Mouse (Mus musculus): ENCODE data around the gene Lrig2. TPM values are rescaled to one million over a fixed set of nuclear protein-coding genes. Genes with fewer than 3 reads are reported as not detected.

Gene Lrig2
- polyA plus RNA-seq, 1 experiment from 2014 or later: 23.1 TPM

DNA sequence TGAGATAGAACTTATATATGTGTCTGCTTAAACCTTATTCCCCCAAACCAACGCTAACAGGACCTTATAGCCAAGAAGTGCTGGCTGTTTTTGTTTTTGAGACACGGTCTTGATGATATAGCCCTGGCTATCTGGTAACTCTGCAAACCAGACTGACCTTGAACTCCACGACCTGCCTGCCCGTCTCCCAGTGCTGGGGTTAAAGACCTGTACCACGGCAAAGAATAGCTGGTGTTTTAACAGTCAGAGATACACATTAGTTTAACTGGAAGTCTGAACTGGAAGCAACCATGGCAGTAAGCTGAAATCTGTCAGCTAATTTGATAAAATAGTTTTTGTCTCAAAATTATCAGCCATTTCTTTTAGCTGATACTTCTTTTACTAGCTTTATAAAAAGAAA is 94.9 kb downstream of the Lrig2 start:
- WGBS: 83% methylated on average over 5 of the region's 5 CpGs
- no peak for ATAC-seq
- Histone ChIP-seq H3K9ac (no peak overlapping the region), H3K9me3 (replicated peaks) (no peaks in the 10 kb centered on the region), H3K27me3 (no peaks in the 10 kb centered on the region), H3K27ac (no peak overlapping the region), H3K4me3 (no peak overlapping the region), H3K36me3 (ENCODE audit: poor library complexity, severe bottlenecking) (no peaks in the 10 kb centered on the region), H3K4me2 (no peak overlapping the region), H3K4me1 (no peaks in the 10 kb centered on the region)

DNA sequence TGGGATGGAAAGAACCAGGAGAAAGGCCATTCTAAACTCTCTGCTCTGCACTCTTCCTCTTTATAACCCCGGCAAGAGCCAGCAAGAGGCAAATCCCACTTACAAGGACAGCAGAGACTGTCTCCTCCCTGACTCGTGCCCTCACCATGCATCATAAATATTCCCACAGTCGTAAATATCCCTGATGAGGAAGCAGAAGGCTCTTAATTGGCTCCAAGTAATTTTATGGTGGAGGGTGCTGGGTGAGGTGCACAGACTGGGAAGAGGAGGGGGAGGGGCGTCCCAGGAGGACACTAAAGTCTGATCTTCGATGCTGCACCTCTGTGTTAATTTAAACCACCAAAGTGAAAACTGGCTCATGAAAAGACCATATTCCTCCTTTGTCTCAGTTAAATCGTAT is 99.2 kb downstream of the Lrig2 start:
- no peaks in the 10 kb centered on the region for H3K36me3 ChIP-seq (ENCODE audit: poor library complexity, severe bottlenecking)
- H3K27ac ChIP-seq: no peak overlapping the region
- 83% methylated on average over 6 of the region's 6 CpGs for WGBS
- no peak overlapping the region for H3K9ac ChIP-seq
- no peak for ATAC-seq
- H3K9me3 ChIP-seq (replicated peaks): no peaks in the 10 kb centered on the region
- H3K4me2 ChIP-seq: no peak overlapping the region
- H3K4me1 ChIP-seq: no peaks in the 10 kb centered on the region
- no peaks in the 10 kb centered on the region for H3K27me3 ChIP-seq
- H3K4me3 ChIP-seq: no peak overlapping the region

GRCm38 (mm10) chr3:104407506-104407905 is 104.2 kb downstream of the Lrig2 start:
- WGBS: 84% methylated on average over 7 of the region's 7 CpGs
- no peaks in the 10 kb centered on the region for H3K4me1 ChIP-seq
- no peak for ATAC-seq

DNA sequence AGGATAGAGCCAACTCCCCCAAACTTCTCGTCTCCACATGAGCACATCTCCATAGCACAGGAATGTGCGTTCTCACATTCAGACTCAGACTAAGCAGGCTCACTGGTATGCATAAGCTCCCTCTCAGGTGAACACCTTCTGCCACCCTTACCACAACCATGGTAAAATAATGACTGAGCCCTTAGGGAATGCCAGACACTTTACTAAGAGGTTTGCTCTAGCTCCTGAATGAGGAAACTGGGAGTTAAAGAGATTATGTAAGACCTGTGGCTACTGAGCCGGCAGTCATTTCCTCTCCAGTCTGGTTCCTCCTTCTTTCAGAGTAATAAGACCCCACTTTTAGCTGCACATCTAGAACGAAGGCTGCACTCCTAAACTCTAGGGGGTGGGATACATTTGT is 108.1 kb downstream of the Lrig2 start:
- no peak for ATAC-seq
- Histone ChIP-seq H3K27ac (no peak overlapping the region), H3K9ac (no peak overlapping the region), H3K27me3 (no peaks in the 10 kb centered on the region), H3K36me3 (ENCODE audit: poor library complexity, severe bottlenecking) (no peaks in the 10 kb centered on the region), H3K4me1 (no peaks in the 10 kb centered on the region), H3K9me3 (replicated peaks) (no peaks in the 10 kb centered on the region), H3K4me3 (no peak overlapping the region), H3K4me2 (no peak overlapping the region)
- WGBS: 79% methylated on average over 4 of the region's 4 CpGs

More at GRCm38 (mm10) chr3:104407506-104407905, 104.2 kb downstream of the Lrig2 start:
- Histone ChIP-seq H3K4me3 (no peak overlapping the region), H3K9ac (no peak overlapping the region), H3K4me2 (no peak overlapping the region), H3K9me3 (replicated peaks) (no peaks in the 10 kb centered on the region), H3K27ac (no peak overlapping the region), H3K36me3 (ENCODE audit: poor library complexity, severe bottlenecking) (no peaks in the 10 kb centered on the region), H3K27me3 (no peaks in the 10 kb centered on the region)

DNA sequence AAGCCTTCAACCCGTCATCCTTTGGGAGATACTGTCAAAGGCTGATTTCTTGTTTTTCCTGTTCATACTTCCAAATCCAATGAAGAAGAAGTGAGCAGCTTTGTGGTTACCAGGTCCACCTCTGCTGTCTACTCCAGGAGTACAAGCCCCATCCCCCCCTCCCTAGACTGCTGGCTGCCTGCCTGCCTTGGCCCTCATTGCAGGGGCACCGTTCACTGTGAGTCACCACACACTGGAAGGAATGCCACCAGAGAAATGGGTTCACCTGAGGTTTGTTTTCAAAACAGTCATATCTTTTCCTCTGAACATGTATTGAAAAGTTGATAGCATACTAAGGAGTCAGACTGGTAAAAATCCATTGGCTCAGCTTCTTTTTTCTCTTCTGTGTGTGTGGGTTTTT is 110.5 kb downstream of the Lrig2 start:
- no peak overlapping the region for H3K4me3 ChIP-seq
- no peak overlapping the region for H3K9ac ChIP-seq
- H3K27ac ChIP-seq: no peak overlapping the region
- no peak overlapping the region for H3K4me2 ChIP-seq
- H3K27me3 ChIP-seq: no peaks in the 10 kb centered on the region
- H3K4me1 ChIP-seq: peaks cover 6% of the 10 kb centered on the region; the same call in 1 of the 2 replicates
- no peaks in the 10 kb centered on the region for H3K36me3 ChIP-seq (ENCODE audit: poor library complexity, severe bottlenecking)
- ATAC-seq: no peak
- 67% methylated on average over 2 of the region's 2 CpGs for WGBS
- H3K9me3 ChIP-seq (replicated peaks): no peaks in the 10 kb centered on the region

- 89% methylated on average over 5 of the region's 5 CpGs for WGBS
- Histone ChIP-seq H3K9ac (no peak overlapping the region), H3K36me3 (ENCODE audit: poor library complexity, severe bottlenecking) (no peaks in the 10 kb centered on the region), H3K9me3 (replicated peaks) (no peaks in the 10 kb centered on the region), H3K27ac (no peak overlapping the region), H3K4me3 (no peak overlapping the region), H3K4me1 (peaks cover 9% of the 10 kb centered on the region; the same call in 1 of the 2 replicates), H3K27me3 (no peaks in the 10 kb centered on the region), H3K4me2 (no peak overlapping the region)
- no peak for ATAC-seq
Measured at GRCm38 (mm10) chr3:104400126-104400525, 111.6 kb downstream of the Lrig2 start.

DNA sequence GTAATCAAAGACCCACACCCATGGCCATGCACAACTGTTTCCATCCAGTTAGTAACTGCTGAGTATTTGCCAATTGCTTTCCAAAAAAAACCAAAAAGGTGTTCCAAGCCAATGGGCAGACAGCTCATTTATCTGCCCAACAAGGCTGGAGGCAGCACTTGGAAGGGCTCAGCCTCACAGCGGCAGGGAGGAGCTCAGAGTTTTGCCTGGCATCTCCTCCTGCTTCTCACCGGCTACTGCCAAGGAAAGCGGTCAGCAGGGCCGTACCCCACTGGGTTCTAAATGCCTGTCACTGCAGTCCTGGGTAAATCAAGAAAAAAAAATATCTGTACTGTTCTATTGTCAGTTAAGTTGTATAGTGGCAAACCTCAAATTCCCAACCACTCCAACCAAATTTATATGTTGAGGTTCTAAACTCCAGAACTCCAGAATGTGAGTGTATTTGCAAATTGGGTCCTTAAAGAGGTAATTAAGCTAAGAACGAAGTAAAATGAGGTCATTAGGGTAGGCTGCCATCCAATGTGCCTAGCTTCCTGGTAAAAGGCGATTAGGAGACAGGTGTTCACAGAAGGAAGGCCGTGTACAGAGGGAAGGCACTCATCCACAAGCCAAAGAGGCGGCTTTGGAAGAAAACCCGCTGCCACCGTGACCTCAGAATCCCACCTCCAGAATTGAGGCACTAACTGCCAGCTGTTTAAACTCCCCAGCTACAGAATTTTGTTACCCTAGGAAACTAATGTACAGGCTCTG is 112.2 kb downstream of the Lrig2 start:
- no peak for ATAC-seq
- WGBS: 67% methylated on average over 10 of the region's 10 CpGs
- no peaks in the 10 kb centered on the region for H3K9me3 ChIP-seq (replicated peaks)

DNA sequence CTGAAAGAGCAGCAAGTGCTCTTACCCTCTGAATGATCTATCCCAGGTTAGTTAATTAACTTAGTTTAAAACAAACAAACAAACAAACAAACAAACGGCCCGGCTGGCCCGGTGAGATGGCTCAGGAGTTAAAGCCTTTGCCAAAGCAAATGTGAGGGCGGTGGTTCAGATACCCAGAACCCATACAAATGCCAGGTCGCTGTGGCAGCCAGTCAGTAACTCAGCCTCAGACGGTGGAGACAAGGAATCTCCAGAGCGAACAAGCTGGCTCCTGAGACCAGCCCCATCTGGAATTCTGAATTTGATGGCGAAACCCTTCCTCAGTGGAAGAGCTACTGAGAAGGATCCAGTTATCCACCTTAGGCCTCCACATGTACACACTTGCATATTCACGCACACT is 114.4 kb downstream of the Lrig2 start:
- ATAC-seq: no peak
- 87% methylated on average over 9 of the region's 9 CpGs for WGBS

More for the DNA sequence above, 112.2 kb downstream of the Lrig2 start:
- peaks cover 9% of the 10 kb centered on the region; the same call in 1 of the 2 replicates for H3K4me1 ChIP-seq
- no peak overlapping the region for H3K4me2 ChIP-seq
- H3K4me3 ChIP-seq: no peak overlapping the region
- no peak overlapping the region for H3K9ac ChIP-seq
- no peaks in the 10 kb centered on the region for H3K36me3 ChIP-seq (ENCODE audit: poor library complexity, severe bottlenecking)
- no peaks in the 10 kb centered on the region for H3K27me3 ChIP-seq
- H3K27ac ChIP-seq: no peak overlapping the region

DNA sequence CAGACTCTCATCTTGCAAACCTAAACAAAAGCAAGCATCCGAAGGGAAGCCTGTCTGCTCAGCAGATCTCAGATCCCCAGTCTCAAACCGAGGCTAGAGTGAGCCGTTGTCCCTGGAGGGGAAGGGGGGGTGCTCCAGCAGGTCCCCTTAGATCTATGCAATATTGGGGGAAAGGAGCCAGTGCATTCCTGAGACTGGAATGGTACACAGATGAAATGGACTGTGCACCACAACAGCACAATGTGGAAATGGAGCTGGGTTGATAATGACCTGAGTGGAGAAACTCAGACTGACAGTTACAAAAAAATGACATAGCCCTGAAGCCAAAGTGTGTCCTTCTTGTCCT is 115.0 kb downstream of the Lrig2 start:
- peaks cover 9% of the 10 kb centered on the region; the same call in 1 of the 2 replicates for H3K4me1 ChIP-seq
- ATAC-seq: peak; percentile 57; the same call in 1 of the 2 replicates
- no peak overlapping the region for H3K9ac ChIP-seq
- no peak overlapping the region for H3K4me3 ChIP-seq
- H3K27me3 ChIP-seq: no peaks in the 10 kb centered on the region
- H3K27ac ChIP-seq: 0 out of 2 replicates have a peak overlapping the region, but pooled peaks have one; percentile 31
- no peaks in the 10 kb centered on the region for H3K9me3 ChIP-seq (replicated peaks)
- WGBS: 22% methylated on average over 3 of the region's 3 CpGs
- H3K4me2 ChIP-seq: no peak overlapping the region
- no peaks in the 10 kb centered on the region for H3K36me3 ChIP-seq (ENCODE audit: poor library complexity, severe bottlenecking)

More for the DNA sequence above, 114.4 kb downstream of the Lrig2 start:
- Histone ChIP-seq H3K36me3 (ENCODE audit: poor library complexity, severe bottlenecking) (no peaks in the 10 kb centered on the region), H3K4me1 (peaks cover 9% of the 10 kb centered on the region; the same call in 1 of the 2 replicates), H3K4me3 (no peak overlapping the region), H3K27me3 (no peaks in the 10 kb centered on the region), H3K27ac (no peak overlapping the region), H3K4me2 (no peak overlapping the region), H3K9ac (no peak overlapping the region), H3K9me3 (replicated peaks) (no peaks in the 10 kb centered on the region)

DNA sequence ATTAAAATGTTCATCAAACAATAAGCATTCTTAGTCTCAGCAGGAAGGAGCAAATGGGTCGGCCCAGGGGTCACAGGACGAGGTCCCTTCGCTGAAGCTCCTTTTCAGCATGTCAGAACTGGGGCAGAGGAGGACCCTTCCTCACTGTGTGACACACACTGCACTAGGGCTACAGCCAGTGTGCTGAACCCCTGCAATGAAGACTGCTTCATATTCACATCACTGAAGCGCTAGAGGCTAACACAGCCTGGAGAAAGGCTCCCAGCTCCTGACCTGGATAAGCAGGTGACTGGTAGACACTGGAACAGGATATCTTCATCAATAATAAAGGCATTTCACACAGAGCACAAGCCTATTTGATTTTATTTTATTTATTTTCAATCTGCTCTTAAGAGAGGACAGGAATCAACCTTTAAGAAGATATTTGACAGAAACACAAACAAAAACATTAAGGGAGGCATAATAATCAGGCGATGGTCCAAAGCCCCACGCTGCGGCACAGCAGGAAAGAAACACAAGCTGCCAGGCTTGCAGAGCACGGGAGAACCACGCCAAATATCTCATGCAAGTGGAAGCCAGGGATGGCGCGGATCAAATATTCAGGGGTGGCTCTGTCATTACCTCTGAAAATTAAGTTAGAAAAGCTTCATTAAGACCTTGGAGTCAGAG is 115.5 kb downstream of the Lrig2 start:
- ATAC-seq: peak; percentile 19; the same call in 1 of the 2 replicates
- H3K4me1 ChIP-seq: peaks cover 9% of the 10 kb centered on the region; the same call in 1 of the 2 replicates
- no peaks in the 10 kb centered on the region for H3K27me3 ChIP-seq
- no peak overlapping the region for H3K4me2 ChIP-seq
- 34% methylated on average over 11 of the region's 11 CpGs for WGBS
- H3K27ac ChIP-seq: 0 out of 2 replicates have a peak overlapping the region, but pooled peaks have one; percentile 31
- H3K4me3 ChIP-seq: no peak overlapping the region
- no peaks in the 10 kb centered on the region for H3K9me3 ChIP-seq (replicated peaks)
- no peak overlapping the region for H3K9ac ChIP-seq
- H3K36me3 ChIP-seq (ENCODE audit: poor library complexity, severe bottlenecking): no peaks in the 10 kb centered on the region

DNA sequence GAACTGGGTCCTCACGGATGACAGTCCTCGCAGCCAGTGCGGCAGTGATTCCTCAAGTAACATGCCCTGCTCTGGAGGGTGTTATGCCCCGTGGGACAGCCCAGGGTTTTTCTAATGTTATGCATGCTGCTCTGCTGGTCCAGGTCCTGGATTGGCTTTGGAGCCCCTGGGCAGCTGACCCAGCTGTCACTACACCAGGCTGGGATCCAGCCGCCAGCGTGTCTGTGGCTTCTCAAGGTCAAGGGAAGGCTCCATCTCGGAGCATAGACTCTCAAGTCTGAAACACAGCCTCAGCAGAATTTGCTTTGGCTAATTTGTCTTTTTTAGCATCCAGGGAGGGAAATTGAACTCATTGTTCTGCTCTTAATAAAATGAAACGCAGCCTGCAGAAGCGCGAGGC is 121.6 kb downstream of the Lrig2 start:
- Histone ChIP-seq H3K4me1 (peaks cover 7% of the 10 kb centered on the region), H3K9ac (no peak overlapping the region), H3K4me2 (no peak overlapping the region), H3K36me3 (ENCODE audit: poor library complexity, severe bottlenecking) (no peaks in the 10 kb centered on the region), H3K27ac (no peak overlapping the region), H3K27me3 (no peaks in the 10 kb centered on the region), H3K9me3 (replicated peaks) (no peaks in the 10 kb centered on the region), H3K4me3 (no peak overlapping the region)
- no peak for ATAC-seq
- 68% methylated on average over 10 of the region's 10 CpGs for WGBS

DNA sequence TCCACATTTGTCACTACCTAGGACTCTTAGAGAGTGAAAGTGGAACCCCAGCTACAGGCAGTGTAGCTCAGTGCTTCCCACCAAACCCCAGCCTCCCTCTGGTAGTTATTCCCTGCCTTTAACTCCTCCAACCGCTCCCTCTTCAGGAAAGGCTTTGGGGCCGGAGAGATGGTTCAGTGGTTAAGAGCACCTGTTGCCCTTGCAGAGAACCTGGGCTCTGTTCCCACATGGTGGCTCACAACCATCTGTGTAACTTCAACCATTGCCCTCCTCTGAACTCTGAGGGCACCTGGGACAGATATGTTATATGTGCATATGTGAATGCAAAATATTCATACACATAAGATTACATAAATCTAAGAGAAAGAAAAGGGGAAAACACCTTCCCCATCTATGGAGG is 122.3 kb downstream of the Lrig2 start:
- no peaks in the 10 kb centered on the region for H3K36me3 ChIP-seq (ENCODE audit: poor library complexity, severe bottlenecking)
- H3K27me3 ChIP-seq: no peaks in the 10 kb centered on the region
- H3K4me1 ChIP-seq: peaks cover 7% of the 10 kb centered on the region
- no peaks in the 10 kb centered on the region for H3K9me3 ChIP-seq (replicated peaks)
- H3K4me3 ChIP-seq: no peak overlapping the region
- H3K9ac ChIP-seq: no peak overlapping the region
- ATAC-seq: no peak
- H3K27ac ChIP-seq: no peak overlapping the region
- 92% methylated on average over 2 of the region's 2 CpGs for WGBS
- no peak overlapping the region for H3K4me2 ChIP-seq

Data from forebrain, embryonic 13.5 days (tissue).